Mouse (Mus musculus): ENCODE data around the gene Vwa2. TPM values are rescaled to one million over a fixed set of nuclear protein-coding genes. Genes with fewer than 3 reads are reported as not detected.

Gene Vwa2
- polyA plus RNA-seq, 1 experiment = 0.02 TPM

- Histone ChIP-seq H3ac (ENCODE audit: control insufficient read depth, insufficient read length, low read depth) (no peak overlapping the region), H3K4me3 (ENCODE audit: insufficient read depth, poor library complexity, severe bottlenecking) (no peak overlapping the region), H3K79me2 (ENCODE audit: control insufficient read depth, insufficient read depth) (no peaks in the 10 kb centered on the region), H3K79me3 (ENCODE audit: low read depth) (no peaks in the 10 kb centered on the region), H3K27me3 (ENCODE audit: control insufficient read depth, insufficient read depth, insufficient read length) (no peaks in the 10 kb centered on the region), H3K36me3 (ENCODE audit: control insufficient read depth, insufficient read depth) (no peaks in the 10 kb centered on the region)
- TF ChIP-seq MYOG (IDR thresholded peaks at IDR 0.05; ENCODE audit: control insufficient read depth, extremely low read depth, insufficient read length) = no peak
- TF ChIP-seq CTCF (IDR thresholded peaks at IDR 0.05; ENCODE audit: control insufficient read depth, insufficient read depth, insufficient read length) = no peak
- TF ChIP-seq MYOD1 (IDR thresholded peaks at IDR 0.05; ENCODE audit: control insufficient read depth, insufficient read length, low read depth) = no peak
- TF ChIP-seq MAX (IDR thresholded peaks at IDR 0.05) = no peak
- no peak for TF ChIP-seq USF1 (IDR thresholded peaks at IDR 0.05; ENCODE audit: low read depth)
- TF ChIP-seq CEBPB (IDR thresholded peaks at IDR 0.05; ENCODE audit: low read depth) = no peak
- TF ChIP-seq FOSL1 (IDR thresholded peaks at IDR 0.05; ENCODE audit: insufficient read depth, low read length, poor library complexity, severe bottlenecking) = no peak
Measured at GRCm38 (mm10) chr19:56955568-56956513, 81.8 kb downstream of the Vwa2 start.

GRCm38 (mm10) chr19:56958011-56958410 lies 84.0 kb downstream of the Vwa2 start:
- H3K4me3 ChIP-seq (ENCODE audit: insufficient read depth, poor library complexity, severe bottlenecking) = no peak overlapping the region
- no peaks in the 10 kb centered on the region for H3K79me3 ChIP-seq (ENCODE audit: low read depth)
- no peaks in the 10 kb centered on the region for H3K27me3 ChIP-seq (ENCODE audit: control insufficient read depth, insufficient read depth, insufficient read length)
- no peaks in the 10 kb centered on the region for H3K79me2 ChIP-seq (ENCODE audit: control insufficient read depth, insufficient read depth)
- TF ChIP-seq FOSL1 (IDR thresholded peaks at IDR 0.05; ENCODE audit: insufficient read depth, low read length, poor library complexity, severe bottlenecking) (no peak), MAX (IDR thresholded peaks at IDR 0.05) (no peak), CEBPB (IDR thresholded peaks at IDR 0.05; ENCODE audit: low read depth) (no peak), MYOD1 (IDR thresholded peaks at IDR 0.05; ENCODE audit: control insufficient read depth, insufficient read length, low read depth) (no peak), MYOG (IDR thresholded peaks at IDR 0.05; ENCODE audit: control insufficient read depth, extremely low read depth, insufficient read length) (no peak), USF1 (IDR thresholded peaks at IDR 0.05; ENCODE audit: low read depth) (no peak), CTCF (IDR thresholded peaks at IDR 0.05; ENCODE audit: control insufficient read depth, insufficient read depth, insufficient read length) (no peak)
- H3K36me3 ChIP-seq (ENCODE audit: control insufficient read depth, insufficient read depth) = no peaks in the 10 kb centered on the region
- no peak overlapping the region for H3ac ChIP-seq (ENCODE audit: control insufficient read depth, insufficient read length, low read depth)

DNA sequence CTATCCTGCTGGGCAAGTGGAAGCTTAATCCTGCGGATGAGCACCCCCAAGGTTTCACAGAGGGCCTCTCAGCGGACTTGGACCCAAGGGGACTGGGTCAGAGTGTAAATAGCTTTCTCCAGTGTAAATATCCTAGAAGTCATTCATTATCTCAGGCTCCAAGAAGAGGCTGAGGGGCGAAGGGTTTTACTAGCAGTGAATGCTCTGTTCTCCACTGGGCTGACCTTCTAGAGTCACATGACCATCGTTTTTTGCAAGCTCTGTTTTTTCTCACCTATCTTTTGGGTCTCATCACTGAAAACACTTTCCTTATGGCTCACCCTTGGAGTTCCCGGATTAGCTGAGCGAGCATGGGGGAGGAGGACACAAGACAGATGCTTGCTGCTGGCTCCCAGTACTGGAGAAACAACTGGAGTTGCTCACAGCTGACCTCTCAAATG lies 84.6 kb downstream of the Vwa2 start:
- Histone ChIP-seq H3K79me2 (ENCODE audit: control insufficient read depth, insufficient read depth) (no peaks in the 10 kb centered on the region), H3K79me3 (ENCODE audit: low read depth) (no peaks in the 10 kb centered on the region), H3K27me3 (ENCODE audit: control insufficient read depth, insufficient read depth, insufficient read length) (no peaks in the 10 kb centered on the region), H3K36me3 (ENCODE audit: control insufficient read depth, insufficient read depth) (no peaks in the 10 kb centered on the region), H3ac (ENCODE audit: control insufficient read depth, insufficient read length, low read depth) (no peak overlapping the region), H3K4me3 (ENCODE audit: insufficient read depth, poor library complexity, severe bottlenecking) (no peak overlapping the region)
- TF ChIP-seq MYOG (IDR thresholded peaks at IDR 0.05; ENCODE audit: control insufficient read depth, extremely low read depth, insufficient read length) (no peak), MAX (IDR thresholded peaks at IDR 0.05) (no peak), CTCF (IDR thresholded peaks at IDR 0.05; ENCODE audit: control insufficient read depth, insufficient read depth, insufficient read length) (no peak), FOSL1 (IDR thresholded peaks at IDR 0.05; ENCODE audit: insufficient read depth, low read length, poor library complexity, severe bottlenecking) (no peak), MYOD1 (IDR thresholded peaks at IDR 0.05; ENCODE audit: control insufficient read depth, insufficient read length, low read depth) (no peak), CEBPB (IDR thresholded peaks at IDR 0.05; ENCODE audit: low read depth) (no peak), USF1 (IDR thresholded peaks at IDR 0.05; ENCODE audit: low read depth) (no peak)

DNA sequence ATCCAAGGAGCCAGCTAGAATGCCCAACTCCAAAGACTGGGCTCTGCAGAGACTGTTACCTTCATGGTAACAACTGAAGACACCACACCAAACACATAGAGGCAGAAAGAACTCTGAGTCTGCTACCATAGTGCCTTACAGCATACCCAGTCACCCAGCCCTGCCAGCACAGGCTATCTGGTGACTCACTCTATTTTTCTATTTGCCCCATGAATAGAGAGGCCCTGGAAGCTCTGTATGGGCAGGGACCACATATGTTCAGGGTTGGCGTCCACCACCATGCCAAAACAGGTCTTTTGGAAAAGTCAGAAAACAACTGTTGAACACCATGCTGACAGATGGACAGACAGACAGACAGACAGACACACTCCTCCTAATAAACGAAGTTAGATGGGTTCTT lies 85.0 kb downstream of the Vwa2 start:
- TF ChIP-seq FOSL1 (IDR thresholded peaks at IDR 0.05; ENCODE audit: insufficient read depth, low read length, poor library complexity, severe bottlenecking) = no peak
- no peak for TF ChIP-seq USF1 (IDR thresholded peaks at IDR 0.05; ENCODE audit: low read depth)
- TF ChIP-seq CTCF (IDR thresholded peaks at IDR 0.05; ENCODE audit: control insufficient read depth, insufficient read depth, insufficient read length) = no peak
- no peak for TF ChIP-seq MYOD1 (IDR thresholded peaks at IDR 0.05; ENCODE audit: control insufficient read depth, insufficient read length, low read depth)
- TF ChIP-seq MYOG (IDR thresholded peaks at IDR 0.05; ENCODE audit: control insufficient read depth, extremely low read depth, insufficient read length) = no peak
- TF ChIP-seq MAX (IDR thresholded peaks at IDR 0.05) = no peak
- TF ChIP-seq CEBPB (IDR thresholded peaks at IDR 0.05; ENCODE audit: low read depth) = no peak

DNA sequence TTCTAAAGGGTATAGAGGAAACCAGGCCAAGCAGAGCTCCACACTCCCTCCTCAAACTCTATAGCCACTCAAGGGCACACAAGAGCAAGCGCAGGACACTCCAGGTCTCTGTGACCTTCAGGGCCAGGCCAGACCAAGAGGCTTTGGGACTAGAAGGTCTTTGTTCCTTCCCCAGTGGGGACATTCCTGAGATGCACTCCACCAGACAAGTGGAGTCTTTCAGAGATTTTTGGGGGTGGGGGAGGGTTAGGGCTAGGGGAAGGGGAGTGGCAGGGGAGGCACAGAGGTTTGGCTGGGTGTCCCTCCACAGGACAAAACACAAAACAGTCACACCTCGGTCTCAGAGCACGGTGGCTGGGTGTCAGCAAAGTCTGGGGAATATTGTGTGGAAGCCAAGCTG lies 85.6 kb downstream of the Vwa2 start:
- Histone ChIP-seq H3K4me3 (ENCODE audit: insufficient read depth, poor library complexity, severe bottlenecking) (no peak overlapping the region), H3K79me2 (ENCODE audit: control insufficient read depth, insufficient read depth) (no peaks in the 10 kb centered on the region), H3K36me3 (ENCODE audit: control insufficient read depth, insufficient read depth) (no peaks in the 10 kb centered on the region), H3K27me3 (ENCODE audit: control insufficient read depth, insufficient read depth, insufficient read length) (no peaks in the 10 kb centered on the region), H3ac (ENCODE audit: control insufficient read depth, insufficient read length, low read depth) (no peak overlapping the region), H3K79me3 (ENCODE audit: low read depth) (no peaks in the 10 kb centered on the region)
- no peak for TF ChIP-seq CTCF (IDR thresholded peaks at IDR 0.05; ENCODE audit: control insufficient read depth, insufficient read depth, insufficient read length)
- no peak for TF ChIP-seq FOSL1 (IDR thresholded peaks at IDR 0.05; ENCODE audit: insufficient read depth, low read length, poor library complexity, severe bottlenecking)
- TF ChIP-seq MAX (IDR thresholded peaks at IDR 0.05) = no peak
- TF ChIP-seq USF1 (IDR thresholded peaks at IDR 0.05; ENCODE audit: low read depth) = no peak
- TF ChIP-seq MYOD1 (IDR thresholded peaks at IDR 0.05; ENCODE audit: control insufficient read depth, insufficient read length, low read depth) = no peak
- no peak for TF ChIP-seq MYOG (IDR thresholded peaks at IDR 0.05; ENCODE audit: control insufficient read depth, extremely low read depth, insufficient read length)
- TF ChIP-seq CEBPB (IDR thresholded peaks at IDR 0.05; ENCODE audit: low read depth) = no peak

More for the DNA sequence above, 85.0 kb downstream of the Vwa2 start:
- Histone ChIP-seq H3K27me3 (ENCODE audit: control insufficient read depth, insufficient read depth, insufficient read length) (no peaks in the 10 kb centered on the region), H3K79me2 (ENCODE audit: control insufficient read depth, insufficient read depth) (no peaks in the 10 kb centered on the region), H3K79me3 (ENCODE audit: low read depth) (no peaks in the 10 kb centered on the region), H3K4me3 (ENCODE audit: insufficient read depth, poor library complexity, severe bottlenecking) (no peak overlapping the region), H3ac (ENCODE audit: control insufficient read depth, insufficient read length, low read depth) (no peak overlapping the region), H3K36me3 (ENCODE audit: control insufficient read depth, insufficient read depth) (no peaks in the 10 kb centered on the region)

Other genes starting within 250 kb of the Vwa2 start
- 0.13 TPM for gene Adrb1, start 152.1 kb upstream of the Vwa2 start, polyA plus RNA-seq (2012; fragmentation: generic; extraction: Trizol)
- 2.9 TPM for gene Ccdc186, start 52.1 kb upstream of the Vwa2 start, polyA plus RNA-seq (2012; fragmentation: generic; extraction: Trizol)
- not detected for gene Tdrd1, start 48.0 kb upstream of the Vwa2 start, polyA plus RNA-seq (2012; fragmentation: generic; extraction: Trizol)
- 0.90 TPM for gene Afap1l2, start 134.0 kb downstream of the Vwa2 start, polyA plus RNA-seq (2012; fragmentation: generic; extraction: Trizol)

Measured in C2C12 (cell line).